In the genomic region with DNA sequence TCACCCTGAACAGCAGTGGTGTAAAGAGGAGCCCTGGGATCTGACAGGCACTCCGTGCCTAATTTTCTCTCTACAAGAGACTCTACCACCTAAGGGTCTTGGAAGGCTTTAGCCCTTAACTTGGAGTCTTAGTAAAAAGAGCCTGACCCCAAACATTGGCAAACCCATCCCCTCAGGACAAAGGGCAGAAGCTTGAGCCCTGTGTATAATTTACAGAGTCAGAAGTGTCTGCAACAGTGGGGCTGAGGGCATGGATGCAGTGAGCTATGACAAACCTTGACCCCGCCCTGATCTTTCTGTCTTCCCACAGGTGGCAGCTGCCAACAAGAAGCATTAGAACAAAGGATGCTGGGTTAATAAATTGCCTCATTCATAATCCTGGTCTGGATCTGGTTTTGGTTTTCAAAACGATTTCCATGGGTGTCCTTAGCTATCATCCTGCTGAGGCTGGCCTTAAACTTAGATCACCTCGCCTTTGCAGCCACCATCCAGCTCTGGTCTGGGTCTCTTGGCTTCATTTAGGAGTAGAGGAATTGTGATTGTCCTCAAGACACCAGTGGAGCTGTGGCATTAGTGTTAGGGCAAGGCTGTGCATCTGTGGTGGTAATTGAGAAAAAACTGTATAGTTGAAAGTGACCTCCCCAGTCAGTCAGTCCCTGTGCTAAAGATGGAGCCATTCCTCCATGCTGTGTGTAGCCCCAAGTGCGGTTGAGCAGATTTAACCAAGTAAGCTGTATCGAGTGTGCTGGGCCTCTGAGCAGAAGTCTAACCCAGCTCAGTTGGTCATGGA, we compare ENCODE assay signal across 9 mouse cellular contexts. TPM values are rescaled to one million over a fixed set of nuclear protein-coding genes. Genes with fewer than 3 reads are reported as not detected.
DNase-seq lines count a peak whose midpoint lies in the region; ATAC-seq lines count a peak whose summit lies in the region.
"Had no signal": no experiment of that assay in that cellular context is flagged by ENCODE, and none has a peak within 500 bp of the region (broad histone marks: within the 10 kb centered on the region; RNA-seq: fewer than 3 reads in every experiment).

No protein-coding gene starts in this region.

- WGBS in lung, embryonic 16.5 days: 71% methylated on average over 6 of the region's 6 CpGs
- 75% methylated on average over 6 of the region's 6 CpGs for WGBS in liver, embryonic 15.5 days (ENCODE audit: insufficient replicate concordance)

- no peaks in the 10 kb centered on the region for H3K27me3 ChIP-seq in lung, embryonic 16.5 days (ENCODE audit: control insufficient read depth, insufficient read depth, low read depth, low read length)
- no peaks in the 10 kb centered on the region for H3K27me3 ChIP-seq in liver, embryonic 15.5 days

- peaks cover 31% of the 10 kb centered on the region for H3K4me1 ChIP-seq in lung, embryonic 16.5 days (replicated peaks; ENCODE audit: control insufficient read depth, insufficient read depth, low read length)
- peaks cover 39% of the 10 kb centered on the region for H3K4me1 ChIP-seq in liver, embryonic 15.5 days (replicated peaks)

- 0 out of 2 replicates have a peak overlapping the region, but pooled peaks have one; percentile 4 for H3K9ac ChIP-seq in lung, embryonic 16.5 days (ENCODE audit: low read length)
- no peak overlapping the region for H3K9ac ChIP-seq in liver, embryonic 15.5 days

- no peak for DNase-seq in lung, postnatal 36 days
- DNase-seq in ZHBTc4 (ENCODE audit: low read depth, low spot score): peak; percentile 19
- peak; percentile 57 for DNase-seq in kidney, adult 18-20 months
- DNase-seq in retina, embryonic 14.5 days (ENCODE audit: low spot score): no peak

- no peak overlapping the region for H3K4me3 ChIP-seq in lung, embryonic 16.5 days (ENCODE audit: low read length)
- H3K4me3 ChIP-seq in liver, embryonic 15.5 days (replicated peaks): no peak overlapping the region
- H3K4me3 ChIP-seq: erythroblast, embryonic 14.5 days had no signal

- ATAC-seq in lung, embryonic 16.5 days (ENCODE audit: low read depth): no peak
- ATAC-seq in liver, embryonic 15.5 days (ENCODE audit: insufficient read depth): 0 out of 2 replicates have a peak, but pooled peaks have one; percentile 5
- ATAC-seq in inflammation-experienced regulatory T-cells, adult 6 months: no peak

- H3K27ac ChIP-seq in lung, embryonic 16.5 days (ENCODE audit: low read length): peak overlapping the region; percentile 84
- peak overlapping the region; percentile 16 for H3K27ac ChIP-seq in liver, embryonic 15.5 days (replicated peaks)

- peaks cover 29% of the 10 kb centered on the region for H3K36me3 ChIP-seq in lung, embryonic 16.5 days (ENCODE audit: control insufficient read depth, insufficient read depth, low read length)
- peaks cover 61% of the 10 kb centered on the region for H3K36me3 ChIP-seq in liver, embryonic 15.5 days (replicated peaks)

- no peak overlapping the region for H3K4me2 ChIP-seq in lung, embryonic 16.5 days (ENCODE audit: low read depth, low read length)
- no peak overlapping the region for H3K4me2 ChIP-seq in liver, embryonic 15.5 days

- H3K9me3 ChIP-seq in lung, embryonic 16.5 days (ENCODE audit: control insufficient read depth, low read length): no peaks in the 10 kb centered on the region
- H3K9me3 ChIP-seq in liver, embryonic 15.5 days (replicated peaks): no peaks in the 10 kb centered on the region

RNA-seq across cellular contexts. Expression of a gene that starts 5.5 kb away (rescaled TPM):
- polyA plus RNA-seq in lung, embryonic 16.5 days (2015; fragmentation: Nextera tagmentation; extraction: Ambion mirVana): 2,580 and 2,777 TPM in 2 replicates
- polyA plus RNA-seq in liver, embryonic 15.5 days (2015; fragmentation: Nextera tagmentation; extraction: Ambion mirVana): 1,016 and 1,167 TPM in 2 replicates
- polyA plus RNA-seq in inflammation-experienced regulatory T-cells, adult 6 months (2017; shearing (Covaris generic)): over 10,000 TPM in 2 of 3 experiments, 1,000 to 10,000 TPM in 1; 7,402 to 12,964 (median 12,716) TPM

RNA-seq across cellular contexts. Expression of a gene that starts 7.6 kb away (rescaled TPM):
- 0.62 and 0.78 TPM in 2 replicates for polyA plus RNA-seq in lung, embryonic 16.5 days (2015; fragmentation: Nextera tagmentation; extraction: Ambion mirVana)
- polyA plus RNA-seq in liver, embryonic 15.5 days (2015; fragmentation: Nextera tagmentation; extraction: Ambion mirVana): 6.0 and 7.2 TPM in 2 replicates
- polyA plus RNA-seq in inflammation-experienced regulatory T-cells, adult 6 months (2017; shearing (Covaris generic)): 10 to 100 TPM in 2 of 3 experiments, 1 to 10 TPM in 1; 2.2 to 13.5 (median 10.8) TPM

RNA-seq across cellular contexts. Expression of a gene that starts 13.1 kb away (rescaled TPM):
- 119 and 126 TPM in 2 replicates for polyA plus RNA-seq in lung, embryonic 16.5 days (2015; fragmentation: Nextera tagmentation; extraction: Ambion mirVana)
- polyA plus RNA-seq in liver, embryonic 15.5 days (2015; fragmentation: Nextera tagmentation; extraction: Ambion mirVana): 41.7 and 46.4 TPM in 2 replicates
- polyA plus RNA-seq in inflammation-experienced regulatory T-cells, adult 6 months (2017; shearing (Covaris generic)): 100 to 1,000 TPM; 112 to 198 (median 176) TPM

RNA-seq across cellular contexts. Expression of a gene that starts 19.8 kb away (rescaled TPM):
- polyA plus RNA-seq in lung, embryonic 16.5 days (2015; fragmentation: Nextera tagmentation; extraction: Ambion mirVana): not detected in 2 replicates
- not detected in 2 replicates for polyA plus RNA-seq in liver, embryonic 15.5 days (2015; fragmentation: Nextera tagmentation; extraction: Ambion mirVana)
- polyA plus RNA-seq in inflammation-experienced regulatory T-cells, adult 6 months (2017; shearing (Covaris generic)): not detected
- polyA plus RNA-seq: erythroblast, embryonic 14.5 days; heart, postnatal 0 days had no signal

RNA-seq across cellular contexts. Expression of a gene that starts 19.9 kb away (rescaled TPM):
- polyA plus RNA-seq in lung, embryonic 16.5 days (2015; fragmentation: Nextera tagmentation; extraction: Ambion mirVana): not detected in 2 replicates
- not detected in 2 replicates for polyA plus RNA-seq in liver, embryonic 15.5 days (2015; fragmentation: Nextera tagmentation; extraction: Ambion mirVana)
- polyA plus RNA-seq in inflammation-experienced regulatory T-cells, adult 6 months (2017; shearing (Covaris generic)): not detected
- polyA plus RNA-seq: erythroblast, embryonic 14.5 days; heart, postnatal 0 days had no signal

Comparison
In these comparisons a context has a peak if more than half of its experiments do, and no peak if none do; other contexts are left out.
1. DNase-seq: peak in ZHBTc4 (single experiment) and kidney, adult 18-20 months (single experiment); none in lung, postnatal 36 days (single experiment) and retina, embryonic 14.5 days (single experiment).